Mouse (Mus musculus) liver, embryonic 15.5 days (tissue): ENCODE data around the gene Rer1. TPM values are rescaled to one million over a fixed set of nuclear protein-coding genes. Genes with fewer than 3 reads are reported as not detected.
A peak's percentile ranks its signal among the peaks of the same experiment; 100 is the strongest.

Experiments used
- ATAC-seq: fragments of 200-750 bp; cut with Nextera tagmentation; 2 replicates; pipeline ENCODE4 v1.8.0; 2017; ENCODE audit warnings: moderate number of reproducible peaks, mild to moderate bottlenecking, moderate library complexity; ENCODE audit not compliant: insufficient read depth
- H3K27ac ChIP-seq: fragments of 300-500 bp; sonication (generic); replicated peaks from 2 replicates; pipeline ENCODE4 v1.5.1; 2015; ENCODE audit warnings: mild to moderate bottlenecking, inconsistent platforms
- H3K27me3 ChIP-seq: fragments of 300-500 bp; sonication (generic); 2 replicates; pipeline ENCODE4 v1.6.1; 2015; ENCODE audit warnings: mild to moderate bottlenecking, inconsistent platforms
- H3K36me3 ChIP-seq: fragments of 300-500 bp; sonication (generic); replicated peaks from 2 replicates; pipeline ENCODE4 v1.6.1; 2015; ENCODE audit warnings: moderate library complexity, mild to moderate bottlenecking, inconsistent platforms
- H3K4me1 ChIP-seq: fragments of 300-500 bp; sonication (generic); replicated peaks from 2 replicates; pipeline ENCODE4 v1.6.1; 2015; ENCODE audit warnings: inconsistent platforms
- H3K4me2 ChIP-seq: fragments of 300-500 bp; sonication (generic); 2 replicates; pipeline ENCODE4 v1.6.1; 2015; ENCODE audit warnings: moderate library complexity, mild to moderate bottlenecking, inconsistent platforms
- H3K4me3 ChIP-seq: fragments of 300-500 bp; sonication (generic); replicated peaks from 2 replicates; pipeline ENCODE4 v1.5.1; 2015; ENCODE audit warnings: mild to moderate bottlenecking, inconsistent platforms
- H3K9ac ChIP-seq: fragments of 300-500 bp; sonication (generic); 2 replicates; pipeline ENCODE4 v1.6.1; 2015; ENCODE audit warnings: moderate library complexity, mild to moderate bottlenecking, inconsistent platforms
- H3K9me3 ChIP-seq: fragments of 300-500 bp; sonication (generic); replicated peaks from 2 replicates; pipeline ENCODE4 v1.6.1; 2016; ENCODE audit warnings: inconsistent platforms
- WGBS: fragments of 180-500 bp; shearing (Covaris S2); methylation state at CpG from one replicate; pipeline ENCODE4 v1.1.7; 2015; ENCODE audit warnings: mixed read lengths; ENCODE audit not compliant: insufficient replicate concordance; 5-methylcytosine and 5-hydroxymethylcytosine counted together
- polyA plus RNA-seq: library from polyadenylated mRNA; unstranded; fragments of >200 nt; fragmentation: Nextera tagmentation; extraction: Ambion mirVana; gene quantifications from 2 replicates; pipeline ENCODE4 v1.2.1, GENCODE M21; 2015

Rer1 gene
- polyA plus RNA-seq, 1 experiment from 2014 or later: 81.0 TPM

DNA sequence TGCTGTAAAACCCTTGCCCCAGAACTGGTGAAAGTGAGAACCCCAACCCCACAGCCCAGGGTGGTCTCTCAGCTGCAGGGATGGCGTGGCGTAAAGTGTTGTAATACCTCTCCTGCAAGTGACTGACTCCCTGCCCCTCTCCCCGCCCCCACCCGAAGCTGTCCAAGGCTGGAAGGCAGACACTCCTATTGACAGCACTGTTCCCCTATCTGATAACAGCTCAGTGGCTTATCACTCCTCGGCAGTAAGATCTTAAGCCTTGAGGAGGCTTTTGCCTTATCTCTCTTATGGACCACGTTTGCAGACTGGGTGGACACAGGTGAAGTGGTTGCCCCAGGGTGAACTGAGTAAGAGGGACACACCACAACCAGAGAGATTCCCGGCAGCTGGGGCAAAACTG lies 39.1 kb upstream of the Rer1 start:
- ATAC-seq: peak; percentile 24; the same call in 1 of the 2 replicates
- H3K4me2 ChIP-seq: no peak overlapping the region
- peaks cover 49% of the 10 kb centered on the region for H3K4me1 ChIP-seq
- H3K9me3 ChIP-seq: no peaks in the 10 kb centered on the region
- H3K36me3 ChIP-seq: no peaks in the 10 kb centered on the region
- H3K27ac ChIP-seq: no peak overlapping the region
- H3K9ac ChIP-seq: no peak overlapping the region
- no peak overlapping the region for H3K4me3 ChIP-seq
- no peaks in the 10 kb centered on the region for H3K27me3 ChIP-seq
- 16% methylated on average over 7 of the region's 7 CpGs for WGBS

GRCm38 (mm10) chr4:155123868-155124534 lies 37.8 kb upstream of the Rer1 start:
- no peaks in the 10 kb centered on the region for H3K27me3 ChIP-seq
- no peak overlapping the region for H3K4me2 ChIP-seq
- no peaks in the 10 kb centered on the region for H3K36me3 ChIP-seq
- ATAC-seq: no peak
- no peaks in the 10 kb centered on the region for H3K9me3 ChIP-seq
- H3K27ac ChIP-seq: no peak overlapping the region
- peaks cover 57% of the 10 kb centered on the region for H3K4me1 ChIP-seq
- WGBS: 81% methylated on average over 9 of the region's 9 CpGs
- H3K4me3 ChIP-seq: no peak overlapping the region
- H3K9ac ChIP-seq: no peak overlapping the region

- H3K27me3 ChIP-seq: no peaks in the 10 kb centered on the region
- WGBS: 54% methylated on average over 16 of the region's 16 CpGs
- H3K4me1 ChIP-seq: peaks cover 66% of the 10 kb centered on the region
- no peaks in the 10 kb centered on the region for H3K9me3 ChIP-seq
- H3K4me2 ChIP-seq: no peak overlapping the region
- H3K36me3 ChIP-seq: no peaks in the 10 kb centered on the region
- H3K4me3 ChIP-seq: no peak overlapping the region
- no peak overlapping the region for H3K9ac ChIP-seq
- no peak for ATAC-seq
- H3K27ac ChIP-seq: 0 out of 2 replicates have a peak overlapping the region, but pooled peaks have one; percentile 75
Measured at GRCm38 (mm10) chr4:155122444-155123040, 36.4 kb upstream of the Rer1 start.

DNA sequence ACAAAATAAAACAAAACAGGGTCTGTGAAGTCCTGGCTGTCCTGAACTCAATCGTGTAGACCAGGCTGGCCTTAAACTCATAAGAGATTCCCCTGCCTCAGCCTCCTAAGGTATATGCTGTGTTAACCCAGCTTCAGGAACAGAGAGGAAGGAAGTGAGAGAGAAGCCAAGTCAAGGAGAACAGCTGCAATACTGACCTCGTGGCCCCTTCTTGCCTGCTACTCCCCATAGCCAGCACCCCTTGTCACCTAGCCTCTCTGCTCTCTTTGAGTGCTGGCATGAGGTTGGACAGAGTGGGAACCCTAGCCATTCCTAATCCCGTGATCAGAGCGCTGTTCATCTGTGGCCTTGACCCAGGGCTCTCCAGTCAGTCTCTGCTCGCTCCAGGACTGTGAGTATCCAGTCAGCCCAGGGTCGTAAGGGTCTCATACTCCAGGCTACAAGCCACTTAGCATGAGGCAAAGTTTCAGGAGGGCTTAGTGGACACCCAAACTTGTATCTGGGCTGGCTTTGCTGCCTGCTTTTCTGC lies 35.8 kb upstream of the Rer1 start:
- Histone ChIP-seq H3K27ac (0 out of 2 replicates have a peak overlapping the region, but pooled peaks have one; percentile 75), H3K4me3 (no peak overlapping the region), H3K4me1 (peaks cover 71% of the 10 kb centered on the region), H3K9ac (no peak overlapping the region), H3K27me3 (no peaks in the 10 kb centered on the region), H3K4me2 (no peak overlapping the region), H3K9me3 (no peaks in the 10 kb centered on the region), H3K36me3 (no peaks in the 10 kb centered on the region)
- 60% methylated on average over 6 of the region's 6 CpGs for WGBS
- ATAC-seq: no peak

- Histone ChIP-seq H3K27me3 (no peaks in the 10 kb centered on the region), H3K4me2 (no peak overlapping the region), H3K9me3 (no peaks in the 10 kb centered on the region), H3K36me3 (no peaks in the 10 kb centered on the region), H3K4me1 (peaks cover 79% of the 10 kb centered on the region), H3K9ac (no peak overlapping the region), H3K27ac (peak overlapping the region; percentile 75), H3K4me3 (no peak overlapping the region)
- no peak for ATAC-seq
- WGBS: 78% methylated on average over 6 of the region's 6 CpGs
Measured at GRCm38 (mm10) chr4:155121222-155121621, 35.0 kb upstream of the Rer1 start.

GRCm38 (mm10) chr4:155120583-155120982 lies 34.4 kb upstream of the Rer1 start:
- Histone ChIP-seq H3K9ac (no peak overlapping the region), H3K27ac (peak overlapping the region; percentile 75), H3K4me3 (no peak overlapping the region), H3K4me2 (no peak overlapping the region), H3K9me3 (no peaks in the 10 kb centered on the region), H3K27me3 (no peaks in the 10 kb centered on the region), H3K4me1 (peaks cover 80% of the 10 kb centered on the region), H3K36me3 (no peaks in the 10 kb centered on the region)
- ATAC-seq: peak; percentile 71
- WGBS: 34% methylated on average over 5 of the region's 5 CpGs

GRCm38 (mm10) chr4:155120038-155120437 lies 33.9 kb upstream of the Rer1 start:
- ATAC-seq: 0 out of 2 replicates have a peak, but pooled peaks have one; percentile 11
- Histone ChIP-seq H3K4me2 (no peak overlapping the region), H3K27me3 (no peaks in the 10 kb centered on the region), H3K4me1 (peaks cover 74% of the 10 kb centered on the region), H3K4me3 (no peak overlapping the region), H3K9me3 (no peaks in the 10 kb centered on the region), H3K36me3 (no peaks in the 10 kb centered on the region), H3K27ac (peak overlapping the region; percentile 75), H3K9ac (no peak overlapping the region)
- 72% methylated on average over 7 of the region's 7 CpGs for WGBS

- ATAC-seq: no peak
- H3K9ac ChIP-seq: no peak overlapping the region
- H3K36me3 ChIP-seq: no peaks in the 10 kb centered on the region
- H3K27ac ChIP-seq: no peak overlapping the region
- H3K4me2 ChIP-seq: no peak overlapping the region
- H3K9me3 ChIP-seq: no peaks in the 10 kb centered on the region
- WGBS: 79% methylated on average over 10 of the region's 10 CpGs
- peaks cover 62% of the 10 kb centered on the region for H3K4me1 ChIP-seq
- H3K4me3 ChIP-seq: no peak overlapping the region
- no peaks in the 10 kb centered on the region for H3K27me3 ChIP-seq
Measured at GRCm38 (mm10) chr4:155118278-155118677, 32.1 kb upstream of the Rer1 start.

DNA sequence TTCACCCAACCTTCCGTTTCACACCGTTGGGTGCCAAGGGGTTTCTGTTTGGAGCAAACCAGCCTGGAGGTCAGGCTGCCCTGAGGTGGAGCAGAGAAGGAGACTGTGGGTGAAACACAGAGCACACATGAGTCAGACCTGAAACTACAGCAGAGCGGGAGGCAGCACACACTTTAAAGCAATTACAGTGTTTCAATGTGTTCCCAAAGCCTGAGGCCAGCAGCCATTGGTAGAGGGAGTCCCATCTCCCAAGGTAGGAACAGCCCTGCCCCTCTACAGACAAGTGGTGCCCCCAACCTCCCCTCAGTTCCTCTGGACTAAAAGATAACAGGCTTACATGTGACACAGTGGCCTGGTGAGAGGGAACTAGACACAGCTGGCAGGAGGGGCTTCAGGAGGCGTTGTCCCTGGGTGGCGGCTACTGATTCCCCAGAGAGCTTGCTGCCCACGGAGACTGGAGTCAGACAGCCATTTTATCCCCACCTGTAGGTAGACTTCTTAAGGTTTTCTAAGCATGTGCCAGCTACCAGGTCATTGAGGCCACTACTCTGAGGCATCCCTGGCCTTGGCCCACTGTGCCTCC lies 31.3 kb upstream of the Rer1 start:
- Histone ChIP-seq H3K9me3 (no peaks in the 10 kb centered on the region), H3K27ac (peak overlapping the region; percentile 55), H3K4me2 (peak overlapping the region; percentile 40; the same call in 1 of the 2 replicates), H3K27me3 (no peaks in the 10 kb centered on the region), H3K9ac (no peak overlapping the region), H3K36me3 (no peaks in the 10 kb centered on the region), H3K4me3 (no peak overlapping the region), H3K4me1 (peaks cover 54% of the 10 kb centered on the region)
- ATAC-seq: peak; percentile 63
- 35% methylated on average over 6 of the region's 6 CpGs for WGBS

- Histone ChIP-seq H3K9ac (no peak overlapping the region), H3K27ac (peak overlapping the region; percentile 55; the same call in 1 of the 2 replicates), H3K27me3 (no peaks in the 10 kb centered on the region), H3K9me3 (no peaks in the 10 kb centered on the region), H3K36me3 (no peaks in the 10 kb centered on the region), H3K4me3 (no peak overlapping the region), H3K4me1 (peaks cover 45% of the 10 kb centered on the region), H3K4me2 (peak overlapping the region; percentile 28; the same call in 1 of the 2 replicates)
- no peak for ATAC-seq
- 17% methylated on average over 4 of the region's 4 CpGs for WGBS
Measured at GRCm38 (mm10) chr4:155116607-155117006, 30.4 kb upstream of the Rer1 start.

- no peaks in the 10 kb centered on the region for H3K36me3 ChIP-seq
- no peak overlapping the region for H3K27ac ChIP-seq
- 63% methylated on average over 8 of the region's 8 CpGs for WGBS
- ATAC-seq: no peak
- H3K27me3 ChIP-seq: no peaks in the 10 kb centered on the region
- H3K9me3 ChIP-seq: no peaks in the 10 kb centered on the region
- no peak overlapping the region for H3K9ac ChIP-seq
- no peak overlapping the region for H3K4me2 ChIP-seq
- peaks cover 25% of the 10 kb centered on the region for H3K4me1 ChIP-seq
- H3K4me3 ChIP-seq: no peak overlapping the region
Measured at GRCm38 (mm10) chr4:155113766-155114410, 27.7 kb upstream of the Rer1 start.
